Mouse (Mus musculus) midbrain, embryonic 12.5 days (tissue): Measurements from ENCODE around the gene Rplp0. TPM values are rescaled to one million over a fixed set of nuclear protein-coding genes. Genes with fewer than 3 reads are reported as not detected.

Source experiments
- ATAC-seq: fragments of 200-750 bp; cut with Nextera tagmentation; 2 replicates; pipeline ENCODE4 v1.8.0; 2017; ENCODE audit warnings: low read depth, moderate TSS enrichment, moderate library complexity; ENCODE audit not compliant: low FRiP score
- H3K27ac ChIP-seq: fragments of 300-500 bp; sonication (generic); replicated peaks from 2 replicates; pipeline ENCODE4 v1.5.1; 2016; ENCODE audit warnings: mild to moderate bottlenecking
- H3K27me3 ChIP-seq: fragments of 300-500 bp; sonication (generic); 2 replicates; pipeline ENCODE4 v1.6.1; 2016; ENCODE audit warnings: mild to moderate bottlenecking
- H3K36me3 ChIP-seq: fragments of 300-500 bp; sonication (generic); 2 replicates; pipeline ENCODE4 v1.6.1; 2016
- H3K4me1 ChIP-seq: fragments of 300-500 bp; sonication (generic); 2 replicates; pipeline ENCODE4 v1.6.1; 2016
- H3K4me2 ChIP-seq: fragments of 300-500 bp; sonication (generic); replicated peaks from 2 replicates; pipeline ENCODE4 v1.6.1; 2016; ENCODE audit warnings: mild to moderate bottlenecking, moderate library complexity
- H3K4me3 ChIP-seq: fragments of 300-500 bp; sonication (generic); 2 replicates; pipeline ENCODE4 v1.5.1; 2016; ENCODE audit warnings: mild to moderate bottlenecking
- H3K9ac ChIP-seq: fragments of 300-500 bp; sonication (generic); replicated peaks from 2 replicates; pipeline ENCODE4 v1.6.1; 2016; ENCODE audit warnings: mild to moderate bottlenecking, moderate library complexity
- H3K9me3 ChIP-seq: fragments of 300-500 bp; sonication (generic); 2 replicates; pipeline ENCODE4 v1.6.1; 2016; ENCODE audit warnings: mild to moderate bottlenecking
- WGBS: fragments of 180-500 bp; shearing (Covaris S2); methylation state at CpG from one replicate; pipeline ENCODE4 v1.1.7; 2016; 5-methylcytosine and 5-hydroxymethylcytosine counted together
- polyA plus RNA-seq: library from polyadenylated mRNA; unstranded; fragments of >200 nt; fragmentation: Nextera tagmentation; extraction: Ambion mirVana; gene quantifications from 2 replicates; pipeline ENCODE4 v1.2.1, GENCODE M21; 2016

The Rplp0 gene
- polyA plus RNA-seq, 1 experiment from 2014 or later, result 871 TPM

DNA sequence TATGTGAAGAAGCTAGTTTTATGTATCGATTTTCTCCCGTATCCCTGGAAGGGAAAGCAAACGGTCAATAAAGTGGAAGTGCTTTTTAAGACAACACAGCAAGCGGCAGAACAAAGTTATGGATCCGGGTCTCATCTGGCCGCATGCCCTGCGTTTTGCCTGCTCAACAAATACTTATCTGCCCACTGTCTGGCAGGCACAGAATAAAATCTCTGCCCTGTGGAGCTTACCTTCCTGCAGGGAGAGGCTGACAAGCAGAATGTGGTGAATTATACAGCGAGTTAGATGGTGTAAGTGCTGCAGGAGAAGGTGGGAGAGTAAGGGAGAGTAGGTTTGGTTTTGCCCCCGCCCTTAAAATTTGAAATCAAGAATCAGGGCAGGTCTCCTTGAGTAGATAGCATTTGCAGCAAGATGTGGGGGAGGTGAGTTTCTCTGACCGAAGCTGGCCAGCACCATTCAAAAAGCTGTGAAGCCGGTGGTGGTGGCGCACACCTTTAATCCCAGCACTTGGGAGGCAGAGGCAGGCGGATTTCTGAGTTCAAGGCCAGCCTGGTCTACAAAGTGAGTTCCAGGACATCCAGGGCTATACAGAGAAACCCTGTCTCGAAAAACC, 979 bp upstream of the Rplp0 start:
- Histone ChIP-seq H3K4me3 (no peak overlapping the region), H3K4me2 (no peak overlapping the region), H3K9ac (no peak overlapping the region), H3K9me3 (no peaks in the 10 kb centered on the region), H3K4me1 (peaks cover 19% of the 10 kb centered on the region), H3K27me3 (no peaks in the 10 kb centered on the region), H3K36me3 (peaks cover 39% of the 10 kb centered on the region), H3K27ac (no peak overlapping the region)
- no peak for ATAC-seq
- WGBS, result 93% methylated on average over 14 of the region's 14 CpGs

- peak overlapping the region; percentile 97 for H3K9ac ChIP-seq
- peak overlapping the region; percentile 95 for H3K4me3 ChIP-seq
- H3K4me1 ChIP-seq, result peaks cover 31% of the 10 kb centered on the region
- ATAC-seq, result no peak
- H3K4me2 ChIP-seq, result peak overlapping the region; percentile 59
- WGBS, result 48% methylated on average over 13 of the region's 13 CpGs
- H3K27me3 ChIP-seq, result no peaks in the 10 kb centered on the region
- H3K36me3 ChIP-seq, result peaks cover 38% of the 10 kb centered on the region
- no peaks in the 10 kb centered on the region for H3K9me3 ChIP-seq
- H3K27ac ChIP-seq, result no peak overlapping the region
These were observed 1.2 kb downstream of the Rplp0 start for GRCm38 (mm10) chr5:115560336-115560905.

DNA sequence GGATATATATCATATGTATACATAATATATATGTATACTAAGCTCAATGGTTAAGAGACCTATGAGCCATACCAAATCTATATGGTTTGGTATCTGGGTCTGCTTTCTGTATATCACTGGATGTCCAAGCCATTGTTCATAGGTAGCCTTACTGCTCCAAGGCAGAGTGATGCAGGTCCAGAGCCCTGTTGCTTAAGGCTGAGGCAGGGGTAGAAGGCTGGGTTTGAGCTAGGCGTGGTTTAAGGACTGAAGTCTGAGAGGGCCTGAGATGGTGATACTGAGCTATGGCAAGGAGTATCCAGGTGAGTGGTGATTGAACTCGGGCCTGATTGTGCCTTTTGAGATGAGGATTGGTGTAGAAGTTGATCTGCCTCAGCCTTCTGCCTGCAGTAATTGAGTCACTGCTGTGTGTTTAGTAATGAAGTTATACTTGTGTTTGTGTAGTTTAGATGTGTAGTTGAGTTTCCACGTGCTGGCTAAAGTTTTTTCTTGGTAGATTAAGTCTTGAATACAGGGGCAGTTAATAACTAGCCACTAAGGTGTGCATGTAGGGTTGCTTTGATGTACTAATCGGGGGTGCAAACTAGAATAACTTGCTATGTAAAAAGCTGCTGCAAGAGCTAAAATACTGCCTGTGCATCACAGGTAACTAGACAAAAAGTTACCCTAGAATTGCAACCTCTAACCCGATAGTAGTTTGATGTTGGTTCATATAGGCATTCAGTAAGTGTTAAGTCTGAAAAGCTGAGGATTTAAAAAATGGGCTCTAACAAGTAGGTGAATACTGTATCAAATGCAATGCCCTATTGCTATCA, 4.7 kb downstream of the Rplp0 start:
- H3K36me3 ChIP-seq, result peaks cover 38% of the 10 kb centered on the region
- H3K4me1 ChIP-seq, result peaks cover 43% of the 10 kb centered on the region
- H3K4me3 ChIP-seq, result 0 out of 2 replicates have a peak overlapping the region, but pooled peaks have one; percentile 2
- H3K4me2 ChIP-seq, result peak overlapping the region; percentile 84
- H3K9me3 ChIP-seq, result no peaks in the 10 kb centered on the region
- no peak overlapping the region for H3K27ac ChIP-seq
- H3K27me3 ChIP-seq, result no peaks in the 10 kb centered on the region
- H3K9ac ChIP-seq, result peak overlapping the region; percentile 95; the same call in 1 of the 2 replicates
- 45% methylated on average over 5 of the region's 5 CpGs for WGBS
- ATAC-seq, result no peak

DNA sequence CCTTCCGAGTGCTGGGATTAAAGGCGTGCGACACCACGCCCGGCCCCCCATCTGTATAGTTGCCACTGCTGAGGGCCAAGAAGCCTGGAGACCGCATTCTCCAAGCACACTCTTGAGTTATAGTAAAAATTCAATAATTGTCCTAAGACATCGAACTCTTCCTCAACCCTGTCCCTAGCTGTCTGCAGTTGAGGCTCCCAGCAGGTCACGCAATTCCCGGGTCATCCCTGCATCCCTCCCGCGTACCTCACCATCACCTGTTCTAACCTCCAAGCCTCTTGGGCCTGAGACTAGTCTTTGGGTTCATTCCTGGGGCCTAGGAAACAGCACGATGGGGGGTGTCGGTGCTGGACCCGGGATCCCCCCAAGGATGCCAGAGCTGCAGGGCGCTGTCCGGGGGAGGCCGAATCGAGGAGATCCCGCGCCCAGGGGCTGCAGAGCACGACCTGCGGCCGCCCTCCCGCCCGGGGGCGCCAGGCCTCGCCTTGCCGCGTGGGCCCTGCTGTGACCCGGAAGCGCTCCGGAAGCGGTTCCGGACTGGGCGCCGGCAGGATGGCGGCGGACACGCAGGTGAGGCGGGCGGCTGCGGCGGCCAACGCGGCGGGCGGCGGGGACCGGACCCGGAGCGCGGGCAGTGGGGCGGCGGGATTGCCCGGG, 5.6 kb downstream of the Rplp0 start, which contains the start of gene Gcn1l1:
TSS of gene Gcn1l1 (plus strand) at position 518 of the 657 bp plus-strand sequence.
- H3K9ac ChIP-seq, result peak within 1 kb of the TSS; percentile 95
- peak within 1 kb of the TSS; percentile 75 for H3K4me3 ChIP-seq
- ATAC-seq, result peak; percentile 90
- peak within 1 kb of the TSS; percentile 66 for H3K27ac ChIP-seq
- 2% methylated on average over 53 of the region's 55 CpGs for WGBS
- H3K36me3 ChIP-seq, result peaks cover 38% of the 10 kb centered on the region
- no peaks in the 10 kb centered on the region for H3K27me3 ChIP-seq
- peaks cover 43% of the 10 kb centered on the region for H3K4me1 ChIP-seq
- peak within 1 kb of the TSS; percentile 84 for H3K4me2 ChIP-seq
- H3K9me3 ChIP-seq, result no peaks in the 10 kb centered on the region

GRCm38 (mm10) chr5:115565403-115565802, 6.1 kb downstream of the Rplp0 start:
- peak overlapping the region; percentile 95 for H3K9ac ChIP-seq
- H3K4me2 ChIP-seq, result peak overlapping the region; percentile 84
- peaks cover 38% of the 10 kb centered on the region for H3K4me1 ChIP-seq
- H3K36me3 ChIP-seq, result peaks cover 38% of the 10 kb centered on the region
- under 1% methylated on average over 39 of the region's 46 CpGs for WGBS
- ATAC-seq, result peak; percentile 38; the same call in 1 of the 2 replicates
- no peaks in the 10 kb centered on the region for H3K27me3 ChIP-seq
- H3K27ac ChIP-seq, result peak overlapping the region; percentile 66
- H3K4me3 ChIP-seq, result peak overlapping the region; percentile 75
- H3K9me3 ChIP-seq, result no peaks in the 10 kb centered on the region

- H3K4me1 ChIP-seq, result peaks cover 24% of the 10 kb centered on the region
- no peaks in the 10 kb centered on the region for H3K27me3 ChIP-seq
- no peak overlapping the region for H3K4me3 ChIP-seq
- no peak overlapping the region for H3K27ac ChIP-seq
- no peaks in the 10 kb centered on the region for H3K9me3 ChIP-seq
- H3K4me2 ChIP-seq, result no peak overlapping the region
- 77% methylated on average over 10 of the region's 10 CpGs for WGBS
- H3K36me3 ChIP-seq, result peaks cover 31% of the 10 kb centered on the region
- no peak overlapping the region for H3K9ac ChIP-seq
- no peak for ATAC-seq
These were observed 9.4 kb downstream of the Rplp0 start for GRCm38 (mm10) chr5:115568681-115569080.

GRCm38 (mm10) chr5:115569308-115569707, 10.0 kb downstream of the Rplp0 start:
- WGBS, result 83% methylated on average over 11 of the region's 11 CpGs
- no peak overlapping the region for H3K4me3 ChIP-seq
- H3K9ac ChIP-seq, result no peak overlapping the region
- H3K36me3 ChIP-seq, result peaks cover 31% of the 10 kb centered on the region
- no peaks in the 10 kb centered on the region for H3K9me3 ChIP-seq
- no peak for ATAC-seq
- H3K4me2 ChIP-seq, result no peak overlapping the region
- H3K4me1 ChIP-seq, result peaks cover 18% of the 10 kb centered on the region
- H3K27me3 ChIP-seq, result no peaks in the 10 kb centered on the region
- no peak overlapping the region for H3K27ac ChIP-seq

DNA sequence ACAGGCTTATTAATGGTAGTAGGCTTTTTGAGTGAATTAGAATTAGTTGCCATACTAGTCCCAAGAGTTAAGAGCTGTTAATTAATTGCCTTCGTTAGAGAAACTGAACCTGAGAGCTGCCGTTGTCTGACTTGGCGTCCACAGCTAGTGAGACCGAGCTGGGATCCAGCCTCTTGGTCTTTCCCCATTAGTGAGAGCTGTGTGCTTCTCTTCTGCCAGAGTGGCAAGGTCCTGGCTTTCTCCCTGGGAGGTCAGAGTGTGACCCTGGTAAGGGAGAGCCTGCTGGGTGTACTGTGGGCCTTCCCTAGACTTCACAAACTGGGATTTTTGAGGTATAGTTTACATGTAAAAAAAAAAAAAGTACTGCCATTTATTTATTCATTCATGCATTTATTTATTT, 10.5 kb downstream of the Rplp0 start:
- peaks cover 13% of the 10 kb centered on the region for H3K4me1 ChIP-seq
- H3K4me2 ChIP-seq, result no peak overlapping the region
- no peak overlapping the region for H3K9ac ChIP-seq
- no peak for ATAC-seq
- peaks cover 34% of the 10 kb centered on the region for H3K36me3 ChIP-seq
- WGBS, result 89% methylated on average over 4 of the region's 4 CpGs
- H3K9me3 ChIP-seq, result no peaks in the 10 kb centered on the region
- no peak overlapping the region for H3K4me3 ChIP-seq
- H3K27me3 ChIP-seq, result no peaks in the 10 kb centered on the region
- no peak overlapping the region for H3K27ac ChIP-seq

GRCm38 (mm10) chr5:115571086-115571485, 11.8 kb downstream of the Rplp0 start:
- no peak for ATAC-seq
- peaks cover 6% of the 10 kb centered on the region for H3K4me1 ChIP-seq
- H3K4me3 ChIP-seq, result no peak overlapping the region
- H3K27me3 ChIP-seq, result no peaks in the 10 kb centered on the region
- WGBS, result 97% methylated on average over 7 of the region's 7 CpGs
- H3K27ac ChIP-seq, result no peak overlapping the region
- H3K36me3 ChIP-seq, result peaks cover 48% of the 10 kb centered on the region
- H3K4me2 ChIP-seq, result no peak overlapping the region
- H3K9me3 ChIP-seq, result no peaks in the 10 kb centered on the region
- no peak overlapping the region for H3K9ac ChIP-seq

DNA sequence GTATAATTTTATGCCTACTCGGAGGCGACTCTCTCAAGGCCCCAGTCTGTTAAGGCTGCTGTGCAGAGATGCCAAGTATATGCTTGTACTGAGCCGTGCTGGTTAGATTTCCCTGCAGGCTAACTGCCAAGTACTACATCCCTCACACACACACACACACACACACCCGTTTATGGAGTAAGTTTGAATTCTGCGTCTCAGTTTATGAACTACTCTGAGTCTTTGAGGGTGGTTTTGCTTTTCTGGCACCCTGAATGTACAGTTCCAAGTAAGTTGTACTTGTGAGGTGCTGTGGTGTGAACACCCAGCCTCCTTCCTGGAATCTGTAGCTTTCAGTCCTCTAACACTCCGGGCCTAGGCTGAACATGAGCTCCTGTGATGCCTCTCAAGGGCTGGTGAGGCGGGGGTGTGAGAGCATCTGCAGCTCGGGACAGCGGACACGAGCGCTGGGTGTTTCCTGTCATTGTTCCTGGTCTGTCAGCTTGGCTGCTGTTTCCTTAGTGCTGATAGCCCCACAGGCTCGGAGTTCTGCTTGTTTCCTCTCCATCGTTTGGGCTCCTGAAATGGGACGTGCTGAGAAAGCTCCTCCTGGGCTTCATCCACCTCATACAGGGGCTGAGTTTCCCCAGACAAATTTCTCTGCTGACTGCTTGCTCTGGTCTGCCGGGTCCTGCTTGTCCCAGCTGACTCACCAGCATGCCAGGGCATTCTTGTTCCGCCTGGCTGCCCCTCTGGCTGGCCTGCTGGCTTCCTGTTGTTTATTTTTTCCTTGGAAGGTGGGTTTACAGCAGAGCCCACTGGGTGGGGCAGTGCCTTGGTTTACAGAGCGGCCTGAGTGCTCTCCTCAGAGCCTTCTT, 13.6 kb downstream of the Rplp0 start:
- Histone ChIP-seq H3K9me3 (no peaks in the 10 kb centered on the region), H3K4me3 (no peak overlapping the region), H3K4me1 (0 out of 2 replicates have a peak, but pooled peaks cover 4% of the 10 kb centered on the region), H3K27me3 (no peaks in the 10 kb centered on the region), H3K4me2 (no peak overlapping the region), H3K9ac (no peak overlapping the region), H3K27ac (no peak overlapping the region), H3K36me3 (peaks cover 61% of the 10 kb centered on the region)
- no peak for ATAC-seq
- 76% methylated on average over 17 of the region's 17 CpGs for WGBS

- no peaks in the 10 kb centered on the region for H3K9me3 ChIP-seq
- no peak for ATAC-seq
- peaks cover 80% of the 10 kb centered on the region for H3K36me3 ChIP-seq
- 94% methylated on average over 8 of the region's 8 CpGs for WGBS
- no peak overlapping the region for H3K9ac ChIP-seq
- H3K4me3 ChIP-seq, result no peak overlapping the region
- no peaks in the 10 kb centered on the region for H3K4me1 ChIP-seq
- H3K4me2 ChIP-seq, result no peak overlapping the region
- no peaks in the 10 kb centered on the region for H3K27me3 ChIP-seq
- no peak overlapping the region for H3K27ac ChIP-seq
These were observed 15.7 kb downstream of the Rplp0 start for GRCm38 (mm10) chr5:115574992-115575391.
